Mouse (Mus musculus): Measurements from ENCODE around the gene Mllt1. TPM values are rescaled to one million over a fixed set of nuclear protein-coding genes. Genes with fewer than 3 reads are reported as not detected.

The Mllt1 gene
- 10 to 100 TPM; 69.5 to 71.8 TPM for total RNA-seq (2021)

GRCm38 (mm10) chr17:56935363-56936131 is at the start of gene Mllt1:
Gene Mllt1 (minus strand): TSS chr17:56935415.
- intact Hi-C loops (cut with DNase I), result loop anchor here (1.0 to 5.0 kb wide), 3 partner anchors 37 to 128 kb away; no protein-coding TSS in a partner anchor
- peak; percentile 98 to 99 for DNase-seq (ENCODE audit: low spot score in 2 of 2)

GRCm38 (mm10) chr17:56984886-56985285 is 49.7 kb upstream of the Mllt1 start:
- DNase-seq (ENCODE audit: low spot score in 2 of 2), result no peak
- intact Hi-C loops (cut with DNase I), result loop anchor here (5.0 kb wide), 1 partner anchor 178 kb away; no protein-coding TSS in a partner anchor

GRCm38 (mm10) chr17:56982013-56982412 is 46.8 kb upstream of the Mllt1 start, which contains the start of gene Acer1:
Gene Acer1 (minus strand): TSS chr17:56982126.
- intact Hi-C loops (cut with DNase I), result no loop called here
- DNase-seq (ENCODE audit: low spot score in 2 of 2), result no peak

DNA sequence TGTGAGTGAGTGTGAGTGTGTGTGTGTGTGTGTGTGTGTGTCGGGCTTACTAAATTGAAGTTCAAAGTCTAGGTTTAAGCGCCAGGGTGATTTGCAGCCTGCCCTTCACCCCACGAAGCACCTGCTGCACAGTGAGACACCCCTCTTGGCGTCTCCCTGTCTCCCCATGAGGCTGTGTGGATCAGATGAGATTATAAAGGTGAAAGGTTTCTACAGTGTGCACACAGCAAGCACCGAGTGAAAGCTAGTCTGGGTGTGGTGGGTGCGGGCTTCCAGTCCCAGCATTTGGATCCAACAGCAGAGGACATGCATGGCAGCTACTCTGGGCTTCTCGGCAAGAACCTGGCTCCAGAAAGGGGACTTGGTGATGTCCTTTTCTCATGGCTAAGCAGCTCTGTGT is 45.8 kb upstream of the Mllt1 start:
- no peak for DNase-seq (ENCODE audit: low spot score in 2 of 2)
- intact Hi-C loops (cut with DNase I), result no loop called here

- intact Hi-C loops (cut with DNase I), result no loop called here
- DNase-seq (ENCODE audit: low spot score in 2 of 2), result no peak
Observed at GRCm38 (mm10) chr17:56979524-56979923, 44.3 kb upstream of the Mllt1 start.

DNA sequence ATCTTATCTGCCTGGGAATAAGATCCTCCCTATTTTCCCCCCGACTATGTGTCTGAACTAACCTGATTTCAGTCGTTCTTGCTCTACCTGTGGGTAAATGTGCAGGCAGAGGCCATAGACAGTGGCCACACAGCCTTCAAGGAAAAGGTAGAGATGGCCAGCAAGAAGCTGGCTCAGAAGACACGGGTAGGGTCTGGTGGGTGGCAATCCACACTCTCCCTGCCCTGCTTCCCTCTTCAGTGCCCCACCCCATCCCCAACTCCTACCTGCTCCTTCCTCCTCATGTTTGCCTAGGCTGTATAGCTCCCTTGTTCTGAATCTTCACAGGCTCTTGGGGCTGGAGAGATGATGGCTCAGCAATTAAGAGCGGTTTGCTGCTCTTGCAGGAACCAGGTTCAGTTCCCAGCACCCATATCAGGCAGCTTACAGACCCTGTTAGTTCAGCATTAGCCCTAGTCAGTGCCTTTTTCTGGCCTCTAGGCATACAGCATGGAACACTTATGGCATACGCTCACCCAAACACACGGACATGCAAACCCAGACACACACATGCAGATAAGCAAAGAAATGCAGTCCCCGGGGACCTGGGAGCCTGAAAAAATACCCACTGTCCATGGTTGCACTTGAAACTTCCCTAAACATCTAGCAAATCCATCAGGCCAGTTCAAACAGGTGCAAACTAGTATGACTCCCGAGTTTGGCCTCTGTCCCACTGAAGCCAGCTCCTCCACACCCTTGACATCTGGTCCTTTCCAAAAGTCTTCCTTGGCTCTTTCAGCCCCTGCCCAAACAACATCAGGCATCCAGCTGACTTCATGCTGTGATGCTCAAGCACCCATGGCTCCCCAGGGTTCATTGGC is 41.5 kb upstream of the Mllt1 start:
- no peak for DNase-seq (ENCODE audit: low spot score in 2 of 2)
- intact Hi-C loops (cut with DNase I), result no loop called here

GRCm38 (mm10) chr17:56975391-56975790 is 40.2 kb upstream of the Mllt1 start:
- intact Hi-C loops (cut with DNase I), result no loop called here
- DNase-seq (ENCODE audit: low spot score in 2 of 2), result no peak

- DNase-seq (ENCODE audit: low spot score in 2 of 2), result peak in 1 of 2 experiments; percentile 4
- intact Hi-C loops (cut with DNase I), result no loop called here
Observed at GRCm38 (mm10) chr17:56974708-56975240, 39.6 kb upstream of the Mllt1 start.

GRCm38 (mm10) chr17:56973956-56974707 is 38.9 kb upstream of the Mllt1 start:
- no peak for DNase-seq (ENCODE audit: low spot score in 2 of 2)
- intact Hi-C loops (cut with DNase I), result no loop called here

DNA sequence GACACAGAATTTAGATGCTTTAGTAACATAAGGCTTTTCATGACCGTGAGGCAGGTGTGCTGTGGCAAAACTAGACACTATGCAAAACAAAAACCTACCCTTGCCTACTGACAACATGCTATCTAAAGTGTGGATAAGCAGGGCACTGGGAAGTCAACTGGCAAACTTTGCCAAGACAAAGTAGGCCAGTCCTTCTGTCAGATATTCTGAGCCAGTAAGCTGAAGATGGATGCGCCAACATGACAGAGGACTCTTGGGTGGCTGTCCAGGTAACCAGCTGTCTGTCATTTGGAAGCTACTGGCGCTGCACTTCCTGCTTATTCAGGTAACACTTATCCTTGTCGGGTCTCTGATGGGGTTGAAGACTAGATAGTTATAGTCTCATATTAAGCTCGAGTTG is 34.9 kb upstream of the Mllt1 start:
- DNase-seq (ENCODE audit: low spot score in 2 of 2), result no peak
- intact Hi-C loops (cut with DNase I), result no loop called here

- DNase-seq (ENCODE audit: low spot score in 2 of 2), result no peak
- intact Hi-C loops (cut with DNase I), result no loop called here
Observed at GRCm38 (mm10) chr17:56969321-56969720, 34.1 kb upstream of the Mllt1 start.

- no peak for DNase-seq (ENCODE audit: low spot score in 2 of 2)
- intact Hi-C loops (cut with DNase I), result no loop called here
Observed at GRCm38 (mm10) chr17:56963646-56964045, 28.4 kb upstream of the Mllt1 start.

- intact Hi-C loops (cut with DNase I), result no loop called here
- no peak for DNase-seq (ENCODE audit: low spot score in 2 of 2)
Observed at GRCm38 (mm10) chr17:56962642-56963405, 27.6 kb upstream of the Mllt1 start.

DNA sequence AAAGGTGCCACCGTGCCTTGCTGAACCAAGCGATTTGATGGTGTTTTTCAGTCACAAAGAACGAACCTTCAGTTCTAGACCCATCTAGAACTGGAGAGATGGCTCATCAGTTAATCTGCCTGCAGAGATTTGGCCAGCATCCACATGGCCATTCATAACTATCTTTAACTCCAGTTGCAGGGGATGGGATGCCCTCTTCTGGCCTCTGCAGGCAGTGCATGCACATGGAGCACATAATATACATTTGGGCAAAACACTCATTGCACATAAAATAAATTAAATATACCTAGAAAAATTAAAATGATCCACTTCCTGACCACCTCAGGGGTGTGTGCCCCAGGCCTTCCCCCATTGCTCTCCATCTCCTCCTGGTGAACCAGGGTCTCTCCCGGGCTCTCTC is 26.7 kb upstream of the Mllt1 start:
- intact Hi-C loops (cut with DNase I), result no loop called here

GRCm38 (mm10) chr17:56958667-56959066 is 23.5 kb upstream of the Mllt1 start:
- intact Hi-C loops (cut with DNase I), result no loop called here
- no peak for DNase-seq (ENCODE audit: low spot score in 2 of 2)

More for the DNA sequence above, 26.7 kb upstream of the Mllt1 start:
- no peak for DNase-seq (ENCODE audit: low spot score in 2 of 2)

- intact Hi-C loops (cut with DNase I), result no loop called here
- DNase-seq (ENCODE audit: low spot score in 2 of 2), result no peak
Observed at GRCm38 (mm10) chr17:56957763-56958429, 22.7 kb upstream of the Mllt1 start.

GRCm38 (mm10) chr17:56954871-56955270 is 19.7 kb upstream of the Mllt1 start:
- intact Hi-C loops (cut with DNase I), result loop anchor here (5.0 kb wide), 2 partner anchors 148 to 163 kb away; no protein-coding TSS in a partner anchor
- no peak for DNase-seq (ENCODE audit: low spot score in 2 of 2)

- DNase-seq (ENCODE audit: low spot score in 2 of 2), result no peak
- intact Hi-C loops (cut with DNase I), result loop anchor here (5.0 kb wide), 2 partner anchors 145 to 160 kb away; no protein-coding TSS in a partner anchor
Observed at GRCm38 (mm10) chr17:56952639-56953038, 17.4 kb upstream of the Mllt1 start.
